Mouse (Mus musculus) lung, postnatal 0 days (tissue): ENCODE results near the gene Tpm4.
"Not testable (repeated sequence)": the region's sequence is repeated elsewhere in the genome, so short reads cannot be mapped to it uniquely, and the experiment has no call there.

Source experiments
- CTCF ChIP-seq: IDR thresholded peaks from 2 replicates; pipeline ENCODE4 v1.5.1; 2016; ENCODE audit warnings: antibody characterized with exemption, mild to moderate bottlenecking
- EP300 ChIP-seq: IDR thresholded peaks from 2 replicates; pipeline ENCODE4 v1.6.1; 2016; ENCODE audit warnings: antibody characterized with exemption, mild to moderate bottlenecking, control low read depth

DNA sequence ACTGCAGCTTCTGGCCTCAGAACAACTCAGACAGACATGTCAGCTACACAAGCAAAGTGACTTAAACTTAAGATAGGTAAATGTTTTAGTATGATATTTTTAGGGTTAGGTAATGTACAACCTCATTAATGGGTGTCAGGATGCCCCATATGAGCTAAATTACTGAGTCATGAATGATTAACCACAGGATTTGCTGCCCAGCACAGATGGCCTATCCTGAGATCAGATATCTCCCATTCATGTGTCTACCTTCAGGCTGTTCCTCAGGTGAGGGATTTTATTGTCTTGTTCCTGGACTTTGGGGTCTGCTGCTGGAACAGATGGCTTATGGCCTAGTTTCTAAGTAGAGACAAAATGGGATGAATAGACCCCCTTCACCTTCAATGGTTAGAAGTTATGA lies 38.1 kb upstream of the Tpm4 start:
- TF ChIP-seq EP300, CTCF: not testable (repeated sequence)
